Mouse (Mus musculus): ENCODE data around the gene Smim13. TPM values are rescaled to one million over a fixed set of nuclear protein-coding genes. Genes with fewer than 3 reads are reported as not detected.
A peak's percentile ranks its signal among the peaks of the same experiment; 100 is the strongest.

Smim13 gene
- polyA plus RNA-seq, 1 experiment = 3.7 TPM

GRCm38 (mm10) chr13:41291466-41291974, 41.9 kb downstream of the Smim13 start:
- H3K4me3 ChIP-seq (ENCODE audit: insufficient read depth, low read depth, low read length) = no peak overlapping the region
- WGBS = 89% methylated on average over 4 of the region's 4 CpGs
- no peaks in the 10 kb centered on the region for H3K4me1 ChIP-seq (ENCODE audit: control insufficient read depth, insufficient read depth, low read length)
- H3K36me3 ChIP-seq (ENCODE audit: control insufficient read depth, insufficient read depth, low read length) = no peaks in the 10 kb centered on the region
- no peak overlapping the region for H3K27ac ChIP-seq (ENCODE audit: insufficient read depth, low read depth, low read length)
- TF ChIP-seq CTCF (conservative IDR thresholded peaks at IDR 0.05; ENCODE audit: insufficient read depth, insufficient read length, low read depth, low read length) = no peak
- TF ChIP-seq POLR2A (IDR thresholded peaks at IDR 0.05; ENCODE audit: low read depth, low read length) = no peak
- no peaks in the 10 kb centered on the region for H3K27me3 ChIP-seq (replicated peaks; ENCODE audit: control insufficient read depth, insufficient read depth, low read length)
- no peak for DNase-seq

- TF ChIP-seq POLR2A (IDR thresholded peaks at IDR 0.05; ENCODE audit: low read depth, low read length) (no peak), CTCF (conservative IDR thresholded peaks at IDR 0.05; ENCODE audit: insufficient read depth, insufficient read length, low read depth, low read length) (no peak)
- H3K27me3 ChIP-seq (replicated peaks; ENCODE audit: control insufficient read depth, insufficient read depth, low read length) = no peaks in the 10 kb centered on the region
- H3K4me3 ChIP-seq (ENCODE audit: insufficient read depth, low read depth, low read length) = no peak overlapping the region
- no peaks in the 10 kb centered on the region for H3K4me1 ChIP-seq (ENCODE audit: control insufficient read depth, insufficient read depth, low read length)
- no peaks in the 10 kb centered on the region for H3K36me3 ChIP-seq (ENCODE audit: control insufficient read depth, insufficient read depth, low read length)
- WGBS = 62% methylated on average over 5 of the region's 5 CpGs
- no peak for DNase-seq
- H3K27ac ChIP-seq (ENCODE audit: insufficient read depth, low read depth, low read length) = no peak overlapping the region
Observed at GRCm38 (mm10) chr13:41293595-41293994, 44.0 kb downstream of the Smim13 start.

- 63% methylated on average over 6 of the region's 6 CpGs for WGBS
- Histone ChIP-seq H3K4me3 (ENCODE audit: insufficient read depth, low read depth, low read length) (no peak overlapping the region), H3K36me3 (ENCODE audit: control insufficient read depth, insufficient read depth, low read length) (no peaks in the 10 kb centered on the region), H3K4me1 (ENCODE audit: control insufficient read depth, insufficient read depth, low read length) (no peaks in the 10 kb centered on the region), H3K27me3 (replicated peaks; ENCODE audit: control insufficient read depth, insufficient read depth, low read length) (no peaks in the 10 kb centered on the region), H3K27ac (ENCODE audit: insufficient read depth, low read depth, low read length) (no peak overlapping the region)
- TF ChIP-seq CTCF (conservative IDR thresholded peaks at IDR 0.05; ENCODE audit: insufficient read depth, insufficient read length, low read depth, low read length) (no peak), POLR2A (IDR thresholded peaks at IDR 0.05; ENCODE audit: low read depth, low read length) (no peak)
- DNase-seq = peak; percentile 33
Observed at GRCm38 (mm10) chr13:41295886-41296285, 46.2 kb downstream of the Smim13 start.

- Histone ChIP-seq H3K27ac (ENCODE audit: insufficient read depth, low read depth, low read length) (no peak overlapping the region), H3K4me3 (ENCODE audit: insufficient read depth, low read depth, low read length) (no peak overlapping the region), H3K27me3 (replicated peaks; ENCODE audit: control insufficient read depth, insufficient read depth, low read length) (no peaks in the 10 kb centered on the region), H3K4me1 (ENCODE audit: control insufficient read depth, insufficient read depth, low read length) (no peaks in the 10 kb centered on the region), H3K36me3 (ENCODE audit: control insufficient read depth, insufficient read depth, low read length) (no peaks in the 10 kb centered on the region)
- DNase-seq = no peak
- TF ChIP-seq CTCF (conservative IDR thresholded peaks at IDR 0.05; ENCODE audit: insufficient read depth, insufficient read length, low read depth, low read length) (no peak), POLR2A (IDR thresholded peaks at IDR 0.05; ENCODE audit: low read depth, low read length) (no peak)
- 61% methylated on average over 10 of the region's 10 CpGs for WGBS
Observed at GRCm38 (mm10) chr13:41296396-41296795, 46.8 kb downstream of the Smim13 start.

GRCm38 (mm10) chr13:41298533-41298932, 48.9 kb downstream of the Smim13 start:
- Histone ChIP-seq H3K36me3 (ENCODE audit: control insufficient read depth, insufficient read depth, low read length) (no peaks in the 10 kb centered on the region), H3K4me1 (ENCODE audit: control insufficient read depth, insufficient read depth, low read length) (no peaks in the 10 kb centered on the region), H3K27ac (ENCODE audit: insufficient read depth, low read depth, low read length) (no peak overlapping the region), H3K4me3 (ENCODE audit: insufficient read depth, low read depth, low read length) (no peak overlapping the region), H3K27me3 (replicated peaks; ENCODE audit: control insufficient read depth, insufficient read depth, low read length) (no peaks in the 10 kb centered on the region)
- DNase-seq = no peak
- WGBS = 16% methylated on average over 2 of the region's 2 CpGs
- TF ChIP-seq POLR2A (IDR thresholded peaks at IDR 0.05; ENCODE audit: low read depth, low read length) (no peak), CTCF (conservative IDR thresholded peaks at IDR 0.05; ENCODE audit: insufficient read depth, insufficient read length, low read depth, low read length) (no peak)

GRCm38 (mm10) chr13:41298996-41299395, 49.4 kb downstream of the Smim13 start:
- DNase-seq = no peak
- H3K36me3 ChIP-seq (ENCODE audit: control insufficient read depth, insufficient read depth, low read length) = no peaks in the 10 kb centered on the region
- H3K4me1 ChIP-seq (ENCODE audit: control insufficient read depth, insufficient read depth, low read length) = no peaks in the 10 kb centered on the region
- no peak overlapping the region for H3K4me3 ChIP-seq (ENCODE audit: insufficient read depth, low read depth, low read length)
- TF ChIP-seq CTCF (conservative IDR thresholded peaks at IDR 0.05; ENCODE audit: insufficient read depth, insufficient read length, low read depth, low read length) (no peak), POLR2A (IDR thresholded peaks at IDR 0.05; ENCODE audit: low read depth, low read length) (no peak)
- no peak overlapping the region for H3K27ac ChIP-seq (ENCODE audit: insufficient read depth, low read depth, low read length)
- H3K27me3 ChIP-seq (replicated peaks; ENCODE audit: control insufficient read depth, insufficient read depth, low read length) = no peaks in the 10 kb centered on the region
- WGBS = 30% methylated on average over 5 of the region's 5 CpGs

GRCm38 (mm10) chr13:41300037-41300436, 50.4 kb downstream of the Smim13 start:
- Histone ChIP-seq H3K27ac (ENCODE audit: insufficient read depth, low read depth, low read length) (no peak overlapping the region), H3K4me1 (ENCODE audit: control insufficient read depth, insufficient read depth, low read length) (no peaks in the 10 kb centered on the region), H3K27me3 (replicated peaks; ENCODE audit: control insufficient read depth, insufficient read depth, low read length) (no peaks in the 10 kb centered on the region), H3K4me3 (ENCODE audit: insufficient read depth, low read depth, low read length) (no peak overlapping the region), H3K36me3 (ENCODE audit: control insufficient read depth, insufficient read depth, low read length) (no peaks in the 10 kb centered on the region)
- DNase-seq = no peak
- TF ChIP-seq POLR2A (IDR thresholded peaks at IDR 0.05; ENCODE audit: low read depth, low read length) (no peak), CTCF (conservative IDR thresholded peaks at IDR 0.05; ENCODE audit: insufficient read depth, insufficient read length, low read depth, low read length) (no peak)
- WGBS = 72% methylated on average over 4 of the region's 4 CpGs

Measured in kidney, adult 2 months (tissue).